Mouse (Mus musculus): ENCODE results near the gene Hoxd12.

DNA sequence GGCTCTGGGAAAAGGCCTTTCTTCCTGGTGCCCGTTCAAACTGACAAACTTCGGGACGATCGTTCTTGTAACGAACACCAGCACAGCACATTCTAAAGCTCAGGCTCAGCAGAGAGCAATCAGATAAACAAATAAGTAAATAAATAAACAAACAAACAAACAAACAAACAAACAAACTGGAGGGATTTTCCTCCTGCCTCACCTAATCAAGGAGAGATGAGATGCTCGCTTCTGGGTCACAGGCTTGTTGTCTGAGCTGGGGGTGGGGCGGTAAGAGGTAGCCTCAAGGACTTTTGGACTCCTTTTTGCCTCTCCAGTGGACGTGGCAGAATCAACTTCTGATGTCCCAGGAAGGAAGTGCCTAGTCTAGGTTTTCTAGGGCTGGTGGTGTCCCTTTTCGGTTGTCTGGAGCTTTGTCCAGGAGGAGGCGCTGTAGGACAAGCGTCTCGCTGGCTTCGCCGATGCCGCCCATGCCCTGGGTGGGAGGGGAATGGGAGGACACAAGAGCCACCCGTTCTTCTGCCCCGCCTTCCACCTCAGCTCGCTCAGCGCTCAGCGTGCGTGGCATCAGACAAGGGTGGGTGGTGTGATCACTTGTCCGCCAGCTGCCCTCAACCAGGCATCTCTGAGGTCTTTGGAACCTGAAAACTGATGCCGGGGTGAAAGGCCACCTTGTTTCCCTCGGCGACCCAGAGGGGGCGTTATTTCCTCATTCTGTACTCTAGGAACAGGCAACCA, 40.9 kb downstream of the Hoxd12 start:
- TF ChIP-seq CTCF (conservative IDR thresholded peaks at IDR 0.05; ENCODE audit: low read length) (peak; percentile 39), NANOG (IDR thresholded peaks at IDR 0.05; ENCODE audit: borderline replicate concordance, low read length) (no peak), POU5F1 (IDR thresholded peaks at IDR 0.05; ENCODE audit: borderline replicate concordance, low read length) (no peak)

All from E14TG2a.4 (cell line).